Mouse (Mus musculus): Measurements from ENCODE around the gene Fbxl3.

Gene Fbxl3

GRCm38 (mm10) chr14:103085840-103086533, 13.4 kb downstream of the Fbxl3 start:
- DNase-seq (ENCODE audit: low spot score), result no peak

- DNase-seq (ENCODE audit: low spot score), result no peak
Measured at GRCm38 (mm10) chr14:103079209-103079977, 20.0 kb downstream of the Fbxl3 start.

GRCm38 (mm10) chr14:103078006-103078912, 21.1 kb downstream of the Fbxl3 start:
- DNase-seq (ENCODE audit: low spot score), result no peak

- DNase-seq (ENCODE audit: low spot score), result no peak
Measured at GRCm38 (mm10) chr14:103077272-103078005, 21.9 kb downstream of the Fbxl3 start.

GRCm38 (mm10) chr14:103075166-103075565, 24.2 kb downstream of the Fbxl3 start:
- DNase-seq (ENCODE audit: low spot score), result no peak

GRCm38 (mm10) chr14:103073825-103074224, 25.5 kb downstream of the Fbxl3 start:
- no peak for DNase-seq (ENCODE audit: low spot score)

- DNase-seq (ENCODE audit: low spot score), result no peak
Measured at GRCm38 (mm10) chr14:103072731-103073130, 26.6 kb downstream of the Fbxl3 start.

- DNase-seq (ENCODE audit: low spot score), result no peak
Measured at GRCm38 (mm10) chr14:103071471-103071870, 27.9 kb downstream of the Fbxl3 start.

GRCm38 (mm10) chr14:103070790-103071189, 28.6 kb downstream of the Fbxl3 start:
- no peak for DNase-seq (ENCODE audit: low spot score)

- DNase-seq (ENCODE audit: low spot score), result peak; percentile 96
Measured at GRCm38 (mm10) chr14:103069864-103070611, 29.3 kb downstream of the Fbxl3 start, which contains the start of gene Cln5. Gene Cln5, plus strand, starts transcription at chr14:103070216.

- DNase-seq (ENCODE audit: low spot score), result no peak
Measured at GRCm38 (mm10) chr14:103069465-103069863, 29.9 kb downstream of the Fbxl3 start.

- DNase-seq (ENCODE audit: low spot score), result peak; percentile 80
Measured at GRCm38 (mm10) chr14:103065294-103066167, 33.8 kb downstream of the Fbxl3 start.

GRCm38 (mm10) chr14:103059495-103059894, 39.9 kb downstream of the Fbxl3 start:
- no peak for DNase-seq (ENCODE audit: low spot score)

- no peak for DNase-seq (ENCODE audit: low spot score)
Measured at GRCm38 (mm10) chr14:103058998-103059397, 40.4 kb downstream of the Fbxl3 start.

GRCm38 (mm10) chr14:103056601-103057000, 42.8 kb downstream of the Fbxl3 start:
- no peak for DNase-seq (ENCODE audit: low spot score)

- no peak for DNase-seq (ENCODE audit: low spot score)
Measured at GRCm38 (mm10) chr14:103054731-103055130, 44.6 kb downstream of the Fbxl3 start.

GRCm38 (mm10) chr14:103051159-103051769, 48.1 kb downstream of the Fbxl3 start:
- peak; percentile 39 for DNase-seq (ENCODE audit: low spot score)

- DNase-seq (ENCODE audit: low spot score), result no peak
Measured at GRCm38 (mm10) chr14:103048292-103049086, 50.9 kb downstream of the Fbxl3 start.

GRCm38 (mm10) chr14:103046677-103047076, 52.7 kb downstream of the Fbxl3 start, which contains the start of gene Acod1:
Gene Acod1, plus strand, starts transcription at chr14:103046977.
- no peak for DNase-seq (ENCODE audit: low spot score)

All from adipocyte (in vitro differentiated cells).